Mouse (Mus musculus) gastrocnemius, postnatal 10 days (tissue): ENCODE measurements at regions not wholly inside any gene's neighbourhood (a gene's known extent, or its start where the extent isn't known, plus 50 kb on each side); places are given as distances from the start of the nearest gene placed in this dataset.

Experiments
- DNase-seq: peaks from one replicate; pipeline ENCODE4 v3.0.0; 2021; ENCODE audit warnings: mixed read lengths

GRCm38 (mm10) chr1:168010416-168010815 lies 321.4 kb downstream of the Lmx1a start:
- DNase-seq: no peak

GRCm38 (mm10) chr1:168012069-168012468 lies 323.0 kb downstream of the Lmx1a start:
- DNase-seq: no peak

- no peak for DNase-seq
These were observed 323.6 kb downstream of the Lmx1a start for GRCm38 (mm10) chr1:168012611-168013010.

GRCm38 (mm10) chr1:168016375-168016890 lies 327.4 kb downstream of the Lmx1a start:
- no peak for DNase-seq

GRCm38 (mm10) chr1:168026481-168026880 lies 337.4 kb downstream of the Lmx1a start:
- DNase-seq: no peak

- DNase-seq: no peak
These were observed 355.7 kb downstream of the Lmx1a start for GRCm38 (mm10) chr1:168044765-168045164.

GRCm38 (mm10) chr1:168046347-168046746 lies 357.3 kb downstream of the Lmx1a start:
- DNase-seq: no peak

GRCm38 (mm10) chr1:168046749-168047148 lies 357.7 kb downstream of the Lmx1a start:
- no peak for DNase-seq

- DNase-seq: no peak
These were observed 360.9 kb downstream of the Lmx1a start for GRCm38 (mm10) chr1:168049965-168050364.

- no peak for DNase-seq
These were observed 367.4 kb downstream of the Lmx1a start for GRCm38 (mm10) chr1:168056479-168056878.

- DNase-seq: no peak
These were observed 368.4 kb downstream of the Lmx1a start for GRCm38 (mm10) chr1:168057479-168057878.

- DNase-seq: no peak
These were observed 369.7 kb downstream of the Lmx1a start for GRCm38 (mm10) chr1:168058769-168059168.

- DNase-seq: no peak
These were observed 367.9 kb downstream of the Pbx1 start for GRCm38 (mm10) chr1:168064065-168064664.

GRCm38 (mm10) chr1:168065598-168066041 lies 366.4 kb downstream of the Pbx1 start:
- no peak for DNase-seq

- no peak for DNase-seq
These were observed 365.3 kb downstream of the Pbx1 start for GRCm38 (mm10) chr1:168066810-168067209.

GRCm38 (mm10) chr1:168068003-168068919 lies 363.8 kb downstream of the Pbx1 start:
- DNase-seq: no peak

- DNase-seq: no peak
These were observed 363.0 kb downstream of the Pbx1 start for GRCm38 (mm10) chr1:168068920-168069590.
